Mouse (Mus musculus) megakaryocyte-erythroid progenitor cell, adult 5-6 weeks (primary cell): ENCODE measurements at regions not wholly inside any gene's neighbourhood (a gene's known extent, or its start where the extent isn't known, plus 50 kb on each side); places are given as distances from the start of the nearest gene placed in this dataset.
A peak's percentile ranks its signal among the peaks of the same experiment; 100 is the strongest.

ENCODE experiments used
- ATAC-seq: replicated peaks from 2 replicates; pipeline ENCODE4 v1.8.0; 2016; ENCODE audit warnings: mild to moderate bottlenecking, inconsistent platforms; ENCODE audit not compliant: severe bottlenecking, poor library complexity, low FRiP score, low TSS enrichment

- no peak for ATAC-seq
Measured at GRCm38 (mm10) chr15:62203951-62204905, 1281.4 kb upstream of the A1bg start.

- ATAC-seq = no peak
Measured at GRCm38 (mm10) chr15:62202781-62203375, 1280.1 kb upstream of the A1bg start.

DNA sequence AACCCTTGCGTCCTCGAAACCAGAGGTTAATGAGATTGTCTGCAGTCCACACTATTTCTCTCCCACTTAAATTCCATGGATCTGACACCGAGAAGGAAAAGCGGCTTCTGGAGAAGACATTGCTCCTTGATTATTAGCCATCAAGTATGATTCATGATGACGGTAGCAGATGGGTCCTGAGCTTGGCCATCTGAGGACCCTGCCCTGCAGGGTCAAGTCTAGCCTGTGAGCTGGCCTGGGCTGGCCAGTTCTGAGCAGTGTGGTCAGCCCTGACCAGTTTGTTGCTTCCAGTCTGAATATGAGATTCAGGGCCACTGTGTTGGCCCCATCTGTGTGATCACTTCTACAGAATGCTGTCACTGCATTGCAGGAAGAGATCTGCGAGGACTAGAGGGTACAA lies 1275.9 kb upstream of the A1bg start:
- ATAC-seq = no peak

- ATAC-seq = no peak
Measured at GRCm38 (mm10) chr15:62198194-62198593, 1275.4 kb upstream of the A1bg start.

DNA sequence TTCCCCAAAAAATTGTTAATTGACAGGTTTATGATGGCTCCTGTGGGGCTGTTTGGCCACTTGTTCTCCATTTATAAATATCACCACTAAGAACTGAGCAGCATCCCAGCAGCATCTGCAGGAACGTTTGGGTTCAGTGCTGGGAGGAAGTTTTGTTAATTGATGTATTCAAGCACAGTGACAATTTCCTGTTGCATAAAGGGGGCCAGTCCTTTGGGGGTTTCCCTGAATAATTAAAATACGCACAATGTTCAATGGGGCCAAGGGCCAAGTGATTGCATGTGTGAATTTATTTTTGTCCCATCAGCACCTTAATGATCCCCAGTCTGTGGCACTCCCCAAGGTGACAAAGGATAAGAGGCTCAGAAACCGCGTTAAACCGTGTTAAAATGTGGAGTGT lies 1272.6 kb upstream of the A1bg start:
- ATAC-seq = no peak

DNA sequence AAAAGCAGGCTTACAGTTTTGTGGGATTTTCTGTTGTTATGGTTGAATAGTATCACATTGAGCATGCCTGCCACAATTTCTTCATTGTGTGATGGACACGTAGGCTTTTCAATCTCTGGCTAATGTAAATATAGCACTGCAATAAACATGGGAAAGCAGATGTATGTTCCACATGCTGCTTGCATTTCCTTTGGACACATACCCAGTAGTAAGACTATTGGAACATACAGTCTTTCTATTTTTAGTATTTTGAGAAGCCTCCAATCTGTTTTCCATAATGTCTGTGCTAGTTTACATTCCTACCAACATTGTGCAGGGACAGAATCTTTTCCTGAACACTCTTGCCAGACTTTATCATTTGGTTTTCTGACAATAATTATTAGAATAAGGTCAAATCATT lies 1269.9 kb upstream of the A1bg start:
- ATAC-seq = no peak

GRCm38 (mm10) chr15:62191641-62192040 lies 1268.8 kb upstream of the A1bg start:
- ATAC-seq = no peak

DNA sequence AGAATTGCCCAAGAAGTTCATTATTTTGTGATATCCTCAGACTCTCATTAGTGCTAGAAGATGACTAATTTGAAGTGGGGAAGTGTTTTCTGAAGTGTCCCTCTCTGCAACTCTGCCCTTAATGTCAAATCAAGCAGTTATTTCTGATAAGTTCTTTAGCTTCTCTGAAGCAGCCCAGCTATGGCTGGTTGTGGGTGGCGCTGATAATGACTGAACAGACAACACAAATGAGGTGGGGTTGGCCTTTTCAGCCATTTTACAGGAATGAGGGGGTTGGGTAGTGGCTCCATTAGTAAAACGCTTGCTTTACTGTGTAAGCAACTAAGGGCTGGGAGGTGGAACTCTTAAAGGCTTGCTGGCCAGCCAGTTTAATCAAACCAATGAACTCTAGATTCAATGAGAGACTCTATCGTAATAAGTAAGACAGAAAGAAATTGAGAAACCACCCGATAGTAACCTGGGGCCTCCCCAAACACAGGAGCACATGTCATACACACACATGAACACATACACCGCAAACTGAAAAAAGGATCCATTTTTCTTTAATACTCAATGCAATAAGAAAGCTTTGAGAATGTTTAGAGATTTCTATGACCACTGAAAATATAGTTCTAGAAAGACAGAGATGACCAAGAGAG lies 1268.3 kb upstream of the A1bg start:
- peak; percentile 89 for ATAC-seq

GRCm38 (mm10) chr15:62190224-62190910 lies 1267.6 kb upstream of the A1bg start:
- ATAC-seq = peak; percentile 53

DNA sequence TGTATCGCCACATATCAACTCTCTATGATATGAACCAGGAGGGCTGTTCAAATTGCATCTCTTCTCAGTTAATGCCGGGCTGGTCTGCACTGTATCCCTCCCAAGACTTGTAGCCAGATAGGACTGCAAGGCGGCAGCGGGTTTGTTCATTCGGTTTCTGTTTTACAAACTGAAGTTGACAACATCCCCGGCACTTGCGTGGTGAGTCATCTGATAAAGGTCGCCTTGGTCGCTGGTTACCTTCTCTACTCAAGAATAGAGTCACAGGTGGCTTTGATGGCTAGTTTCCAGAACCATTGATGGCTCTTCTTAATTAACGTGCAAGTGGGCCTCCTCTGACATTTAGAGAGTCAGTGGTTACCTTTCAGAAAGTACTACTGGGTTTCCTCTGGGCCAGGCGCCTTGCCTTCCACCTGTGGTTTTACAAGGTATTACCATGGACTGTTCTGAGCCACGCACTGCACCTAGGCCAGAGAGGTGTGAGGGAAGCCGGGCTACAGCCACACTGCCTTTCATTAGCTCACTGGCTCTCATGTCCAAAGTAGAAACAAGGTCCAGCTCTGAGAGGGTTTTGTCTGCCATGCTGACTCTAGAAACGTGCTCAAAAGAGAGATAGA lies 1266.9 kb upstream of the A1bg start:
- peak; percentile 41 for ATAC-seq

DNA sequence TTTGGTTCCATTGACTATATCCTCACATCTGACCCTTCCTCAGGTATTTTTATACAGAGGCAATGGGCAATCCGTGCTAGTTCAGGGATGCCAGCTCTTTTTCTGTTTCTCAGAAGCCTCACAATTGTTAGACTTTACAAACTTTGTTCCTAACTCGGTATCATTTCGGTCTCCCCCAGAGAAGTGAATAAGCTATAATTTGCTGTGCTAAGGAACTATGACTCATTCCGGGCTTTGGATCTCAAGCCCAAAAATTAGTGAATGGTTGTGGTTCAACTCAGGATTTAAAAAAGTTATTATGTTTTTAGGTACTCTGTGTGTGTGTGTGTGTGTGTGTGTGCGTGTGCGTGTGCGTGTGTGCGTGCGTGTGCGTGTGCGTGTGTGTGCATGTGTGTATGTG lies 1263.7 kb upstream of the A1bg start:
- no peak for ATAC-seq

GRCm38 (mm10) chr15:62183803-62184202 lies 1261.0 kb upstream of the A1bg start:
- no peak for ATAC-seq

- ATAC-seq = no peak
Measured at GRCm38 (mm10) chr15:62181454-62181910, 1258.7 kb upstream of the A1bg start.

DNA sequence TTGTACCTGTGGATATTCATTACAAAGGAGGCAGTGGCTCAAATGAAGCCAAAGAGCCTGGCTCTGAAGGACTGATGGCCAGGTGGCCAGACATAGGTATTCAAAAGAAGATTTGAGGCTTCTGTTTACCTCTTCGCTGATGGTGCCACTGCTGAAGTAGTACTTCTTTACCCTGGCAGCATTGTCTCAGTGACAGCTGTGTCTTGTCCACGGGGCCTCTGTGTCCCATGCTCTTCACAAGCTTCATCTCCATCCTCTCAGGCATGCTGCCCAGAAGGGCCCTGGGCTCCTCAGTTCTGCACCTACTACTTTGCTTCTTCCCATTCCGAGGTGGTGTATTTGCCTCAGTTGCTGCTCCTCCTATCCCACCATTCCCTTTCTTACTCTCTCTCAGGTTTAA lies 1257.9 kb upstream of the A1bg start:
- no peak for ATAC-seq

DNA sequence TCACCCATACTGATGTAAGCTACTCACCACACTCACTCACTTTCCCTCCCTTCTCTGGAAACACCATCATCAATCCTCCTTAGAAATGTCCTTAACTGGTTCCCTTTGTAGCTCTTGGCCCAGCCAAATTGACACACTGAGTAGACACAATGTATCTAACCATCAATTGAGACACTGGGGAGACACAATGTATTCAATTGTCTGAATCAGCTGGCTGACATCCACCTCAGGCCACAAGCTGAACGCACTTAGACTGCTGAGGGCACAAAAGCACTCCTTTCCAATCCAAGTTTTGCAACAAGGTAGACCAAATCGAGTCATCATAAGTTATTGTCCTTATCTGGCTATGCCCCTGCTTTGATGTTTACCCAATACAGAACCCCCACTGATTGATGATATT lies 1257.0 kb upstream of the A1bg start:
- no peak for ATAC-seq

GRCm38 (mm10) chr15:62178568-62178967 lies 1255.8 kb upstream of the A1bg start:
- ATAC-seq = no peak

- no peak for ATAC-seq
Measured at GRCm38 (mm10) chr15:62177768-62178410, 1255.1 kb upstream of the A1bg start.

- ATAC-seq = no peak
Measured at GRCm38 (mm10) chr15:62176076-62176475, 1253.3 kb upstream of the A1bg start.
